Mouse (Mus musculus) CH12.LX (cell line): ENCODE measurements around the gene Nxnl2.

ENCODE experiments used
- CHD2 ChIP-seq: IDR thresholded peaks from 2 replicates; pipeline ENCODE4 v1.6.1; 2011; ENCODE audit warnings: low read length, improper control_type of control experiment
- JUND ChIP-seq: conservative IDR thresholded peaks from 2 replicates; pipeline ENCODE4 v1.6.1; 2011; ENCODE audit warnings: low read depth, low read length, improper control_type of control experiment
- NRF1 ChIP-seq: IDR thresholded peaks from 2 replicates; pipeline ENCODE4 v1.6.1; 2014; ENCODE audit warnings: low read depth, mild to moderate bottlenecking, inconsistent platforms, low read length, improper control_type of control experiment, moderate library complexity
- USF1 ChIP-seq: IDR thresholded peaks from 2 replicates; pipeline ENCODE4 v1.6.1; 2014; ENCODE audit warnings: low read depth, mild to moderate bottlenecking, inconsistent platforms, low read length, improper control_type of control experiment

DNA sequence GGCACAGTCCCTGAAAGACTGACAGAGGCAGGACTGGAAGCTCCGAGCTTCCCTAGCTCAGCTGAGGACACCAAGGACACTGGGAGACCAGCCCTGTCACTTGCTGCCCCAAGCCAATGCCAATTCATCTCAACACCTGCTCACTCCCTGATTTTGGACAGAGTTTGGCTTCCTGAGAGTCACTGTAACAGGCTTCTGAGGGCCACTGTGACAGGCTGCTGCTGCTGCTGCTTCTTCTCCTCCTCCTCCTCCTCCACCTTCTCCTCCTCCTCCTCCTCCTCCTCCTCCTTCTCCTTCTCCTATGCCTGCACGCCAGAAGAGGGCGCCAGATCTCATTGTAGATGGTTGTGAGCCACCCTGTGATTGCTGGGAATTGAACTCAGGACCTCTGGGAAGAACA is 19.5 kb downstream of the Nxnl2 start:
- no peak for TF ChIP-seq NRF1
- TF ChIP-seq USF1: no peak
- TF ChIP-seq JUND: no peak
- TF ChIP-seq CHD2: no peak
